ENCODE assay signal across 9 mouse cellular contexts in the genomic region with DNA sequence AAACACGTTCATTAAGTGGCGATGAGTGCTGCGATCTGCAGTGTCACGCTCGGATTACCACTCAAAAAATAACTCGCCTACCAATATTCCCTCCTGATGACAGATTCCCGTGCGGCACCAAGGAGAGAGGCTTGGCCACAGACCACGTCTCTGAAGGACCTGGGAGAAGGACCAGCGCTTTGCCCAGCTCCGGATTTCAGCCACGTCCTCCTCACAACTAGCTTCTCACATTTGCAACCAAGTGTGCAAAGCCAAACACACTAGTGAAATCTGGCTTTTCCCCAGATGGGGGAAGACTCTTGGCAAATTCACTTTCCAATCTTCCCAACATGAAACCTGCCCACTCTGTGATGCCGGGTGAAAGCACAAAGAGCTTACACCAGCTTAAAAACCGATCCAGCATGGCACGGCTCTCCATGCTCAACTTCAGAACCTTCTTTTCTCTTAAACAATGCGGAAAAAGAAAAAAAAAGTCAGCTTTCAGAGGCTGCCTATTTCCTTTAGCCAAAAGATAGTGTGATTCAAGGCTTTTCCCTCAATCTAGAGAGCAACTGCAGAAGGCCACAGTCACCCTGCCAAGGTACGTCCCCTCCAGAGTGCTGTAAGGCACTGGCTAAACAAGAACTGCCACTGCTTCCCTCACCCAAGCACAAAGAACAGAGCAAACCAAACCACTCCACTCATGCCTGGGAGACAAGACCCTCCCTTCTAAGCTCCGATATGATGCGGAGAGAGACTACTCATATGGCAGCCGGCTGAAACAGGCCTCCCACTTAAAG.
DNase-seq lines count a peak whose midpoint lies in the region; ATAC-seq and TF ChIP-seq lines count a peak whose summit lies in the region.
"Had no signal": no experiment of that assay in that cellular context is flagged by ENCODE, and none has a peak within 500 bp of the region (broad histone marks: within the 10 kb centered on the region; RNA-seq: fewer than 3 reads in every experiment).

No protein-coding gene starts in this region.

- ATAC-seq in limb, embryonic 14.5 days (ENCODE audit: low FRiP score, low read depth) = no peak

- 0 out of 2 replicates have a peak, but pooled peaks cover 6% of the 10 kb centered on the region for H3K27me3 ChIP-seq in heart, embryonic 10.5 days (ENCODE audit: insufficient read depth, poor library complexity, severe bottlenecking)
- H3K27me3 ChIP-seq in limb, embryonic 14.5 days (ENCODE audit: control insufficient read depth, insufficient read depth, low read length) = peaks cover 5% of the 10 kb centered on the region; the same call in 1 of the 2 replicates

- H3K27ac ChIP-seq in heart, embryonic 10.5 days = 0 out of 2 replicates have a peak overlapping the region, but pooled peaks have one; percentile 22
- peak overlapping the region; percentile 90 for H3K27ac ChIP-seq in limb, embryonic 14.5 days (replicated peaks; ENCODE audit: low read depth, low read length)
- H3K27ac ChIP-seq in gastrocnemius, adult 2 months = no peak overlapping the region

- peaks cover 4% of the 10 kb centered on the region; the same call in 1 of the 2 replicates for H3K36me3 ChIP-seq in heart, embryonic 10.5 days
- peaks cover 30% of the 10 kb centered on the region for H3K36me3 ChIP-seq in limb, embryonic 14.5 days (ENCODE audit: control insufficient read depth, insufficient read depth, low read length)

- DNase-seq in heart, embryonic 10.5 days (ENCODE audit: low spot score) = no peak
- DNase-seq in heart, adult 8-10 months (ENCODE audit: low spot score) = no peak
- DNase-seq in ovary, postnatal 36 days (ENCODE audit: low spot score) = peak; percentile 28
- no peak for DNase-seq in ovary, postnatal 14 days (ENCODE audit: low spot score)
- DNase-seq in limb, embryonic 14.5 days (ENCODE audit: low spot score) = no peak
- DNase-seq in gastrocnemius, adult 2 months = no peak
- no peak for DNase-seq in T-cell, adult 2 months (ENCODE audit: low spot score)
- DNase-seq in thymus, postnatal 0 days (ENCODE audit: low spot score) = no peak
- DNase-seq: kidney, postnatal 10 days had no signal

- peak overlapping the region; percentile 92 for H3K9ac ChIP-seq in limb, embryonic 14.5 days (ENCODE audit: low read depth, low read length, severe bottlenecking)

- TF ChIP-seq POLR2A in limb, embryonic 14.5 days (IDR thresholded peaks at IDR 0.05; ENCODE audit: borderline replicate concordance, extremely low read depth, insufficient read depth, insufficient read length) = no peak

- no peaks in the 10 kb centered on the region for H3K9me3 ChIP-seq in heart, embryonic 10.5 days
- H3K9me3 ChIP-seq in limb, embryonic 14.5 days (ENCODE audit: control insufficient read depth, low read length) = no peaks in the 10 kb centered on the region

- H3K4me2 ChIP-seq in limb, embryonic 14.5 days (replicated peaks; ENCODE audit: low read depth, low read length, severe bottlenecking) = peak overlapping the region; percentile 79

- TF ChIP-seq CTCF in gastrocnemius, adult 2 months (IDR thresholded peaks at IDR 0.05) = no peak

- intact Hi-C loops in gastrocnemius, adult 2 months (cut with DNase I) = no loop called here

- H3K4me3 ChIP-seq in heart, embryonic 10.5 days = no peak overlapping the region
- peak overlapping the region; percentile 77 for H3K4me3 ChIP-seq in limb, embryonic 14.5 days (replicated peaks; ENCODE audit: low read length)
- no peak overlapping the region for H3K4me3 ChIP-seq in gastrocnemius, adult 2 months

- 69% methylated on average over 20 of the region's 20 CpGs for WGBS in heart, embryonic 10.5 days
- 70% methylated on average over 20 of the region's 20 CpGs for WGBS in limb, embryonic 14.5 days

- H3K4me1 ChIP-seq in heart, embryonic 10.5 days = peaks cover 72% of the 10 kb centered on the region
- peaks cover 57% of the 10 kb centered on the region for H3K4me1 ChIP-seq in limb, embryonic 14.5 days (ENCODE audit: control insufficient read depth, insufficient read depth, low read length)
